Mouse (Mus musculus): Measurements from ENCODE around the gene Trim52. TPM values are rescaled to one million over a fixed set of nuclear protein-coding genes. Genes with fewer than 3 reads are reported as not detected.

Gene Trim52
- total RNA-seq (2021): not detected
- long read RNA-seq, experiment 1: 0 reads
- long read RNA-seq, experiment 2: 0 reads

- Histone ChIP-seq H3K4me3 (no peak within 1 kb of the TSS), H3K27ac (no peak within 1 kb of the TSS)
- no peak for DNase-seq (ENCODE audit: low spot score in 2 of 2)
- no peak for TF ChIP-seq CTCF (conservative IDR thresholded peaks at IDR 0.05)
Observed at GRCm38 (mm10) chr14:106105980-106106379, at the start of gene Trim52. Trim52 (plus strand) TSS chr14:106106198.

- TF ChIP-seq CTCF (conservative IDR thresholded peaks at IDR 0.05): no peak
- no peak for DNase-seq (ENCODE audit: low spot score in 2 of 2)
- H3K27ac ChIP-seq: no peak overlapping the region
- H3K4me3 ChIP-seq: no peak overlapping the region
Observed at GRCm38 (mm10) chr14:106072608-106073007, 33.4 kb upstream of the Trim52 start.

- no peak for DNase-seq (ENCODE audit: low spot score in 2 of 2)
- Histone ChIP-seq H3K4me3 (no peak overlapping the region), H3K27ac (no peak overlapping the region)
- TF ChIP-seq CTCF (conservative IDR thresholded peaks at IDR 0.05): no peak
Observed at GRCm38 (mm10) chr14:106075181-106076064, 30.6 kb upstream of the Trim52 start.

- H3K27ac ChIP-seq: no peak overlapping the region
Observed at GRCm38 (mm10) chr14:106088480-106089037, 17.4 kb upstream of the Trim52 start.

GRCm38 (mm10) chr14:106096816-106097215 is 9.2 kb upstream of the Trim52 start:
- Histone ChIP-seq H3K4me3 (no peak overlapping the region), H3K27ac (no peak overlapping the region)
- TF ChIP-seq CTCF (conservative IDR thresholded peaks at IDR 0.05): no peak
- DNase-seq (ENCODE audit: low spot score in 2 of 2): peak; percentile 26 to 69

More at GRCm38 (mm10) chr14:106088480-106089037, 17.4 kb upstream of the Trim52 start:
- no peak for TF ChIP-seq CTCF (conservative IDR thresholded peaks at IDR 0.05)
- H3K4me3 ChIP-seq: no peak overlapping the region
- no peak for DNase-seq (ENCODE audit: low spot score in 2 of 2)

GRCm38 (mm10) chr14:106100858-106101257 is 5.1 kb upstream of the Trim52 start:
- no peak for TF ChIP-seq CTCF (conservative IDR thresholded peaks at IDR 0.05)
- Histone ChIP-seq H3K4me3 (no peak overlapping the region), H3K27ac (no peak overlapping the region)
- DNase-seq (ENCODE audit: low spot score in 2 of 2): no peak

GRCm38 (mm10) chr14:106106425-106106824 is 427 bp downstream of the Trim52 start:
- DNase-seq (ENCODE audit: low spot score in 2 of 2): no peak
- TF ChIP-seq CTCF (conservative IDR thresholded peaks at IDR 0.05): no peak
- Histone ChIP-seq H3K27ac (no peak overlapping the region), H3K4me3 (no peak overlapping the region)

GRCm38 (mm10) chr14:106119371-106119770 is 13.4 kb downstream of the Trim52 start:
- DNase-seq (ENCODE audit: low spot score in 2 of 2): no peak

GRCm38 (mm10) chr14:106136272-106136671 is 30.3 kb downstream of the Trim52 start:
- Histone ChIP-seq H3K27ac (no peak overlapping the region), H3K4me3 (no peak overlapping the region)
- DNase-seq (ENCODE audit: low spot score in 2 of 2): no peak
- no peak for TF ChIP-seq CTCF (conservative IDR thresholded peaks at IDR 0.05)

More at GRCm38 (mm10) chr14:106119371-106119770, 13.4 kb downstream of the Trim52 start:
- TF ChIP-seq CTCF (conservative IDR thresholded peaks at IDR 0.05): no peak
- Histone ChIP-seq H3K27ac (no peak overlapping the region), H3K4me3 (no peak overlapping the region)

- no peak for TF ChIP-seq CTCF (conservative IDR thresholded peaks at IDR 0.05)
- H3K4me3 ChIP-seq: no peak overlapping the region
- DNase-seq (ENCODE audit: low spot score in 2 of 2): no peak
- H3K27ac ChIP-seq: no peak overlapping the region
Observed at GRCm38 (mm10) chr14:106151188-106151587, 45.2 kb downstream of the Trim52 start.

- no peak for TF ChIP-seq CTCF (conservative IDR thresholded peaks at IDR 0.05)
- DNase-seq (ENCODE audit: low spot score in 2 of 2): no peak
- no peak overlapping the region for H3K4me3 ChIP-seq
- H3K27ac ChIP-seq: no peak overlapping the region
Observed at GRCm38 (mm10) chr14:106154879-106155576, 49.0 kb downstream of the Trim52 start.

GRCm38 (mm10) chr14:106156533-106156932 is 50.5 kb downstream of the Trim52 start:
- Histone ChIP-seq H3K4me3 (no peak overlapping the region), H3K27ac (no peak overlapping the region)
- no peak for TF ChIP-seq CTCF (conservative IDR thresholded peaks at IDR 0.05)
- DNase-seq (ENCODE audit: low spot score in 2 of 2): no peak

GRCm38 (mm10) chr14:106162331-106162730 is 56.3 kb downstream of the Trim52 start:
- no peak for TF ChIP-seq CTCF (conservative IDR thresholded peaks at IDR 0.05)
- H3K4me3 ChIP-seq: no peak overlapping the region
- no peak overlapping the region for H3K27ac ChIP-seq
- no peak for DNase-seq (ENCODE audit: low spot score in 2 of 2)

Data from layer of hippocampus, adult 2 months (tissue).